Mouse (Mus musculus): ENCODE data around the gene Fez2. TPM values are rescaled to one million over a fixed set of nuclear protein-coding genes. Genes with fewer than 3 reads are reported as not detected.

The Fez2 gene
- total RNA-seq, 2 experiments from 2014 or later, result 80.8 to 85.0 TPM

DNA sequence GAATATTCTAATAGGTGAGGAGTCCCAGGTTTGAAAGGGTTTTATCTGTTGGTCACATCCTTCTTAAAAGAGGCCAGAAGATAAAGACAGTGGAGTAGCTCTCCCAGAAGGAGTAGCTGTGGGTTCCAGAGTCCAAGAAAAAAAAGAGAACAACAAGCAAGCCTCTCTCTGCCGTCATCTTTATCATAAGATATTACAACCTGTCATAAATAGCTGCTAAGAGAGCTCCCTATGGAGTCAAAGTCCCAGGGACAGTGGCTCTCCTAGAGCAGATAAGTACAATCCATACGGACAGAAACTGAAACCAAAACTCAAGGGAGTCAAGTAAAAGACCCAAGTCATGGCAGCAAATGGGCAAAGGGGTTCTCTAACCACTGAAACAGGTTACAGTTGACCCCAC is 2.7 kb downstream of the Fez2 start:
- DNase-seq, result no peak
- intact Hi-C loops (cut with DNase I), result no loop called here

DNA sequence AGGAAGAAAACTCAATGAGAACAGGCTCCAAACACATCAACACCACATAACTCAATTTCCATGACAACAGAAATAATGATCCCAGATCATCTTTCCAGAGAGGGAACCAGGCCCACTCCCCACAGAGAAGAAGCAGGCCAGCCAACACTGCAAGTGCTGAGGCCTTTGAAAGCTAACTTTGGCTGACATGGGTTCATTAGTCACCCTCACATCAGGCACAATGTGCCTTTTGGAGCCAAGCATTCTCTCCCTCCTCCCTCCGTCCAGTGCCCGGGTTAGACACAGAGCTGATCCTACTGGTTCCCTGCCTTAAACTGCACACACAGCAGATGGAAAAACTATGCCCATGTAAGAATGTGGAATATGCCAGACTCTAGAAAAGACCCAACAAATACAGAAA is 8.1 kb downstream of the Fez2 start:
- intact Hi-C loops (cut with DNase I), result no loop called here
- no peak for DNase-seq

DNA sequence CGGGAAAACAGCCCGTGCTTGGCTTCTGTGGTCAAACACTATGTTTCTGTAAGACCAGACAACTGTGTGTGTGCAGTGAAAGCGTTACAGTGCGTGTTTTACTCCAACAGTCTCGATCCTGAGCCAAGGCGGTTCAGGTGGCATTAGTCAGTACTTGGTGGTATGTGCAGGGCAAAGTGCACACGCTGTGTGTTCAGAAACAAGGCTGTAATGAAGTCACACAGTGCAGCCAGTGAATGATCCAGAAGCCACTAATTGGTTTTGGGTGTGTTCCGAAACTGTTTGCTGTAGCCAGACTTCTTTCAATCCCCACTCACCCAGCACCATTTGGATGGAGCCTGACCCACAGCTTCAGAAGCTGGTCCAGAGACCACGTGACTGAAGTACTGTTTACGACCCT is 9.6 kb downstream of the Fez2 start:
- intact Hi-C loops (cut with DNase I), result loop anchor here (1.0 kb wide), 1 partner anchor 9 kb away; no protein-coding TSS in a partner anchor
- no peak for DNase-seq

DNA sequence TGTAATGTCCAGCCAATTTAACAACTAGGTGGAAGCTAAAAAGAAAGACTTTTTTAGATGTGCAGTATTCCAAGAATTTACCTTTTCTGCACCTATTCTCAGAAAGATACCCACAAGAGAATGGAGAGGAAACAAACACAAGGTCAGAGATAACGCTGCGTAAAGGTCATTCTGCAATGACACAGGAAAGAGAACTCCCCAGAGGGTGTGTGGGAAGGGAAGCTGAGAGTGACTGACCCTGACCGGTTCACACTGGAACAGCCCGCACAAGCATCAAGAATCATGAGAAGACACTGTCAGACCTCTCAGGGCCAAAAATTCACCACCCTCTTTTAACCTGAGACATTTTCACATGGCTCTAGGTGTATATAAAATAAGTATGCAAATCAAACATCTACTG is 10.4 kb downstream of the Fez2 start:
- peak; percentile 62 to 64 for DNase-seq
- intact Hi-C loops (cut with DNase I), result no loop called here

DNA sequence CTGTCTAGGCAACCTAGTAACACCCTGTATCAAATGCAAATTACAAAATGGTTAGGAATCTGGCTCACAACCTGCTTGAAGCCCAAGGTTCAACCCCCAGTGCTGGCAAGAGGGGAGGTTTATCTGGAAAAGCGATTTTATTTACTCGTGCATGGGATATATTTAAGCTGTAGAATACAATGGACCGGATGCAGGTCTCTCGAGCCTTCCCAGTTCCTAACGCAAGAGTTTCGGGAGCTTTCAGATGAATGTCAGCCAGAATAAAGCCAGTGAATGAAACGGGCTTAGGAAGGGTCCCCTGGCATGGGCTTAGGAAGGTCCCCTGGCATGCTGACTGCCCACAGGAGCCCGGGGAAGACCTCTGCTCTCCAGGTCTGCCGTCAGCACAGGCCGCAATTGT is 11.1 kb downstream of the Fez2 start:
- intact Hi-C loops (cut with DNase I), result no loop called here
- DNase-seq, result peak in 1 of 2 experiments; percentile 15

DNA sequence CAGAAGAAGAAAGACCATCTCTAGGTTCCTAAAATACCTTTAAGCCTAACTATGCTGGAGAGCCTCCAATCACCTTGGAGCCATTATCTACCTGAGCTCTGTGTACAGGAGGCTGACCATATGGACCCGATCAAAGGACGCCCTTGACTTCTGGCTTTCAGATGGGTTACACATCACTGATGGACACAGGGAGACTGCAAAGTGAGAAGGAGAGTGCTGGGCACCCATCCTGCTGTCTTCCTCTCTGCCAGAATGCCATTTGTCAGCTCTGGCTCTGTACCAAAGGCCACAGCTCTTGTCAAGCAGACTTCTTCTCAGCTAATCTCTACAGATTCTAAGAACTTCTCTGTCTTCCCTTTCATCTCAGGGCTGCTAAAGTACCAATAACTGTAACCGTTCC is 12.6 kb downstream of the Fez2 start:
- no peak for DNase-seq
- intact Hi-C loops (cut with DNase I), result no loop called here

DNA sequence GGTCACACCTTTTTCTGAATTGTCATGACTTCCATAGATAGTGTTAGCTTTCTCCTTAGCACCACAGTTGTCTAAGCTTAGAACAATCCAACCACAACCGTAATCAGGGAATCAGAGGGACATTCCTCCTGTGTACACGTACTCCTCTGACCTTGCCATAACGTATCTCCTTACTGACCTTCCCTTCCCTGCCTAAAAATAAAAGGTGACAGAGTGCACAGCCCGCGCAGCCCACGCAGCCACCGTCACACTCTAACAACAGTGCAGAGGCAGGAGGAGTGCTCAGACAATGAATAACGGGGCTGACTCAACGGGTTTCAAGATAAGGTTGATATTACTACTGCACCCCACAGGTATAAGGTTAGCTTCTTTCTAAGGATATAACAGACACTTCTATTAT is 14.1 kb downstream of the Fez2 start:
- intact Hi-C loops (cut with DNase I), result no loop called here
- DNase-seq, result peak in 1 of 2 experiments; percentile 9

DNA sequence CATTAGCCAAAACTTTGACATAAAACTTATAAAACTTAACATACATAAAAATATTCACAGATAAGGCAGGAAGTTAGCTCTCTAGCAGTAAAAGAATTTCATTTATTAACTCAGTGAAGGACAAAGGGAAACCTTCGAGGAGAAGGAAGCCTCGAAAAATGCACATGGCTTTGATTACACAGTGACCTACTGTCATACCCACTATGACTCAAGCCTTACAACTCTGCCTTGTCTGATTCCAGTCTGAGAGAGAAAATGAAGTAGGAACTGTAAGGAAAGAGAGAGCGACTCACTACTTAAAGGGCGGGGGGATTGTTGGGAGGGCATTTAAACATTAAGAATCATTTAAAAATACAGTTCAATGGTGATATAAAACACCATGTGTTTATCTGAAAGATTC is 14.7 kb downstream of the Fez2 start:
- DNase-seq, result no peak
- intact Hi-C loops (cut with DNase I), result no loop called here

DNA sequence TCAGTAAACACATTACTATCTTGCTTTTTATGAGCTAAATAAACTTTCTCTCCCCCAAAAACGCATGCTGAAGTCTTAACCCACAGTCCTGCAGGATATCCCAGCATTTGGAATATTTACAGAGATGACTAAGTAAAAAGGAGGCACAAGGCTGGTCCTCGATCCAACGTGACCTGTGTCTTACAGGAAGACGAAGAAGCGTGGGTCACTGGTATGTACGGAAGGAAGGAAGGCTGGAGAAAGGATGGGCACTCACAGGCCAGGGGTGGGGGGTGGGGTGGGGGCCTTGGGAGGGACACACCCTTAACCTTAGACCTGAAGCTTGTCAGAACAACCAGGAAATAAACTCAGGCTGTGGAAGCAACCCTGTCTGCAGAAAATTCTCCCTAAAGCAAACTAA is 15.8 kb downstream of the Fez2 start:
- intact Hi-C loops (cut with DNase I), result no loop called here

DNA sequence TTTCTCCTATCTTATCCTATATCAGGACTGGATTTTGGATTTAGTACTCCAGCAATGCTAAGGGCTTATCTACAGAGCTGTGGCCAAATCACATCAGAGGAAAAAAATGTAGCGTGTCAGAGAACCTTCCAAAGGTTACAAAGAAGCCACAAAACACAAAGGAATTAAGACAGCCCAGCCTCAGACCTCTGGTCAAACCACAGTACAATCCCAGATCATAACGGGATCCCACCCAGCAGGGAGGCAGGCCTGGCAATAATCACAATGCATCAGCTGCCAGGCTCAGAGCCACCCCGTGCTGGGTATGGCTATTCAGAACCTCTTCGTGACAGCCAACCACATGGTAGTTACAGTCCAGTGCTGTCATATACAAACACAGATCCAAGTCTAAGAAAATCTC is 16.2 kb downstream of the Fez2 start:
- intact Hi-C loops (cut with DNase I), result no loop called here
- peak in 1 of 2 experiments; percentile 28 for DNase-seq

More for the DNA sequence above, 15.8 kb downstream of the Fez2 start:
- DNase-seq, result no peak

DNA sequence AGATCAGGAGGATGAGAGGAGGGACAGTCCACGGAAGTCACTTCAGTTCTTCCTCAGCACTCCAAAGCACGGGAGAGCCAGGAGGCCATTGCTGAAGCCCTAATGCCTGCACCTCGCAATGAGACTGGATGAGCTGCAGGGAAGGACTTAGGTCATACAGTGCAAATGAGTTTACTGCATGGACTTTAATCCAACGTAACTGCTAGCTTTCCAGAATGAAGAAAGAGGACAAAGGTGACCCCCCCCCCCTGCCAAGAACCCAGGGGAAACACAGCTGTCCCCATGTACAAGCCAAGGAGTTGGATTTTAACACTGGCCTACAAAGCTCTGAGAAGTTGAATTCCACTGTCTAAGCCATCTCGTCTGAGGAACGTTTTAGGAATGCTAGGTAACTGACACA is 16.6 kb downstream of the Fez2 start:
- DNase-seq, result no peak
- intact Hi-C loops (cut with DNase I), result no loop called here

DNA sequence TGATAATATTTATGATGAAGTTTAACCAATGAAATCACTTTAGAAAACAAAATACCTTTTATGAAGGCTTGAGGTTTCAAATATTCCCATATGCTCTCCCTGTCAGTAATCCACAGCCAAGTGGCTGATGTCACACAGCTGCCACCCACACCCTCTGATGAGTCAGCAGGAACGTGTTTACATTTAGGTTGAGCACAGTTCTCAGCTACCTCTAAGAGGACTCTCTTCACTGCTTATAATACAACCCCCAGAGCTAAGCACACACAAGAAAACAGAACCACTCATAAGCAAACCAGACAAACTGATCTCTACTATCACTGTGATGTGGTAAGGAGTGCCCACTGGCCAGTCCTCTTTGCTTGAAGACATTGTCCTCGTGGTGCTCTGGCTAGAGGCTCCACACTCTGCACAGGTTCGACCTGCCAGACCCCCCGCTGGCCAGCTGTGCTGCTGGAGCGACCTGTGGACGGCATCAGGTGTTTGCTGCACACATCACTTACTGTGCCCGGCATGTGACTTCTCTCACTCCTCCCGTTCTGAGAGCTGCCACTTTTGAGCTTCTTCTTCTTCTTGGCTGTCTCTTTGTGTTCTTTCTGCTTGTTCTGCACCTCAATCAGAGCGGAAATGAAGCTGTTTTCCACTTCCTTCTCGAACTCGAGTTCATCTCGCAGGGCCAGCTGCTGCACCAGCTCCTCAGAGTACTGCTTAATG is 17.7 kb downstream of the Fez2 start:
- no peak for DNase-seq
- intact Hi-C loops (cut with DNase I), result no loop called here

DNA sequence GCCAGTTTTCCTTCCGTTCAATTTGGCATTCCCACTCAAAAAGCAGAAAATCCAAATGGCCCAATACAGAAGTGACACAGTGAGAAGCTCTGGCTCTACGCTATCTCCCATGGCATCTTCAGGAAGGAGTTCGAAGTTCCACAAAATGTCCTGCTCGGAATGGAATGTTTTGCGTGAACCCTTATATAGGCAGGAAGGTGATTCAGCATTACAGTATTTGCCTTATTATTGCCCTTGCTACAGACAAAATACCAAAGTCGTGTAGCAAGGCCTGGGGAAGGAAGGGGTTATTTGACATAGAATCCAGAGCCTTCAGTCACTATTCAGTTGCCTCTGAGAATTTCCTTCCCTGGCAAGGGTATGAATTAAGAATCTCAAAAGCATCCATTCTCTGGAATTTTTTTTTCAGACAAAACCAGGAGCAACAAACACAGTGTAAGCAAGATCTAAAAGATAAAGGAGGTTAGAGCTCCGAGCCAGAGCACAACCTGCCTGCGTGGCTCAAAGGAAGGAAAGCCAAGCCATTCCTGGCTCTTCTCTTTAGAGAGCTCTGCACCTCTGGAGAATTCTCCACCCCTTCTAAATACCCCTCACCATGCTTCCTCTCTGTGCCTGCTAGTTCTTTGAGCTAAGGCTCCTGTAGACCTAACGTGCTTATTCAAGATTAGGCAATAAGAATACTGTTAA is 25.4 kb downstream of the Fez2 start:
- no peak for DNase-seq
- intact Hi-C loops (cut with DNase I), result no loop called here

DNA sequence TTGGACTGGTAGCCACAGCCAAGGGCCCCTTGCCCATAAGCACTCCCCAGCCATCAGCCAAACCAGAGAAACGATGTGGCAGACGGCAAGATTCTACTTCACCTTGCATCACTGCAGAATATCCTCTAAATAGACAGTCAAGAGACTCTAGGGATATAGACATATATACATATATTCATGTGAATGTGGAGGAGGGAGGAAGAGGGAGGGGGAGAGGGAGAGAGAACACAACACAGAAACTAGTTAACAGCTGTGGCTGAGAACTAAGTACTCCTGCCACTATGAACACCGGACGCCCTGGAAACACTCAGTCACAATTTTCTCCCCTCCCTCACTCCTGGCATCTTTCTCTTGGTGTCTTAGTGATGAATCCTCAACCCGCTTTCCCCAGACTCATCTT is 28.4 kb downstream of the Fez2 start:
- intact Hi-C loops (cut with DNase I), result no loop called here
- DNase-seq, result no peak

DNA sequence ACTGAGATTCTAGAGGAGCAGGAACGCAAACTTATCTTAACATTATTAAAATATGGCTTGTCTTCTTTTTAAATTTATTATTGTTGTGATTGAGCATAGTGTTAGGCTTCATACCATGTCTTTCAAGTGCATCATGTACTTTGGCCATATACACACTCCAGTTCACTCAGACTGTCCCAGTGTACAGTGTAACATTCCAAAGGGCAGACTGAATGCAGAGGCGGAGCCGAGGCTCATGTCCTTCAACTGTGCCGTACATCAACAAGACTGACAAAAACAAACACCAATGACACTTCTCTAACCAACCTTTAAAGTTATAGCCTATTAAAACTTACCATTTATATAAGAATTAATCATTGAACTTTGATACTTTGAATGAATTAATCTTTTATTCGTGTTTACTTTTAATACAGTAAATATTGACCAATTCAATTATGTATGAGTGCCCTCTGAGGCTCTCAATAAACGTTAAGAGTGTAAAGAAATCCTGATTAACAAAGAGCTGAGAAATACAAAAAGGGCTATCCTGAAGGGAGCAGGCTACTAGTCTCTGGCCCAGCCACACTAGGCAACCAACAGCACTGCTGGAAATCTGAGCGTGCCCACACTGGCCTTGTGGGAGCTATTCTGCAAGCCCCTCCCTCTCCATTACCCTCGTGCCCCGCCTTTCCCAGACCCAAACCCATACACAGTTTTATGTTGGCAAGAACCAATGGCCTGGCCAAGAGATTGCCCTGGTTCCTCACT is 29.7 kb downstream of the Fez2 start:
- no peak for DNase-seq
- intact Hi-C loops (cut with DNase I), result no loop called here

DNA sequence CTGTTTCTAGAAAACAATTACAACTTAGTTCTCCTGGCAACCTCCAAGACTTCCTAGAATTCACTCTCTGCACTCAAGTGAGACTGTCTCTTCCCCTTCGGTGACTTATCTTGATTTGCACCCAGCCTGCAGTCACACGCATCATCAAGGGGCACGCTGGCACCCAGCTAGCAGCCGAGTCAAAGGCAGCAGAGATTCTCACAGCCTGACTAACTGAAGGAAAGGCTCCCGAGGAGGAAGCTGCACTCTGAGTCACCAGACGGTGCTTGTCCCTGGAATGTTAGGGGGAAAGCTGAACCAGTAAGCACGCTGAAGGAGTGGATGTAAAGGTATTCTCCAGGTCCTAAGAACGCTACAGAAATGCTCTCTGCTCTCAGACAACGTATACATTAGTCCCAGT is 30.3 kb downstream of the Fez2 start:
- intact Hi-C loops (cut with DNase I), result no loop called here
- no peak for DNase-seq

DNA sequence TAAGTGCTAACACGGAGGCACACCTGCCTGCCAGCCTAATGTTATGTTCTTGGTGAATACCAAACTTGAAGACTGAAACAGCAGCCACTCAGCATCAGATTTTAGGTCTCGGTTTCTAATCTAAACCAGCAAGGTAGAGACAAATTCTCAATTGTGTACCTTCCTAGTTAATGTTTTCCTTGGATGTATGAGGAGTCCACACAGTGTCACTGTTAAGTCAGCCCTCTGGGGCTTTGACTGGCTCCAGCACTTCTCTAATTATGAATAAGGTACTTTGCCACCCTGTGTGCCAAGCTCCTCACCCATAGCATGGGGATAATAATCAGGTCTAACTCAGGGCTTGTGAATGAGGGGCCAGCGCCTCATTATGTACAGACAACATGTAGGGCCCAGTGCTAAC is 35.6 kb downstream of the Fez2 start:
- intact Hi-C loops (cut with DNase I), result no loop called here

DNA sequence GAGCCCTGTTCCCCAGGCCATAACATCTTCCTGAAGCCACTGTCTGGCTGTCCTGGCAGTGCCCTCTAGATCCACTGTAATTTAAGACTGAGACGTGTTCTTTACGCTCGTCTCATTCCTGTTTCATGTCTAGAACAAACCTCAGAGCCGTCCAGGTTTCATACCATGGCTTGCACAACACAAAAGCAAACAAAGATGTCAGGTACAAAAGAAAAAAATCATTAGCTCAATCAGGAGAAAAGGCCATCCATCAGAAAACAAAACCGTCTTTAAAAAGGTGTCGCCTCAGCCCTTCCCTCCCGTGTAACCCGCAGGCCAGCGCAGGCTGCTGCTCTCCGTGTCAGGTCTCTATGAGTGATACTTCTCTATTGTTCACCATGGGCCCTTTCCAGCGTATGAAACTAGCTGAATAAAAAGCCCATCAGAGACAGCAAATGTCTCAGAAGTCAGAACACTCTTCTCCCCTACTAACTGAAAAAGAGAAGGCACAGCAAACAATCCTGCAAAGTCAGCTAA is 38.2 kb downstream of the Fez2 start:
- DNase-seq, result no peak
- intact Hi-C loops (cut with DNase I), result no loop called here

More for the DNA sequence above, 35.6 kb downstream of the Fez2 start:
- DNase-seq, result no peak

DNA sequence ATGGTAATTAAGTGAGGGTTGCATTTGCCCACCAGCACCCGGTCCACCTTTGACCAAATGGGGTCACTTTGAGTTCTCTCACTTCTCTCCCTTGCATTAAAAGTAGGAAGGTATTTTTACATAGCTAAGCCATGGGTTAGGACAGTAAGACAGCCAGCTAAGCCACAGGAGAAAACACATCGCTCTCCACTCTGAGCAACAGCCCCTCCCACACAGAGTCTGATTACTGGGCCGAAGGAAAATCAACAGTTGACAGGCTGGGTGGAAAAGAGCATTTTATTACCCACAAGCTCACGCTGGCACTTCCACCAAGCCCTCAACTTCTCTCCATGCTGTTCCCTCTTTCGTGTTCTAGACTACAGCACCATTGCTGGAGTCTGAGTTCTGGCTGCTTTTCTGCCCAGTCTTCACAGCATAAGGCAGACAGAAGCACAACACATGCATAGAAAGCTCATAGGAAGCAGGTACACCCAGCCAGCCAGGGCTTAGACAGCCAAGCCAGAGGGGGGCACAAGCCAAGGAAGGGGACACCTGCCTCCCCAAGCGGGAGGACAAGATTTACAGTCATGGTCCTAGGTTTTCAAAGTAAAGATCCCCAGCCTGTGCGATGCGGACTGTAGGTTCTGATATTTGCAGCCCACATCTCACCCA is 38.7 kb downstream of the Fez2 start:
- intact Hi-C loops (cut with DNase I), result no loop called here

DNA sequence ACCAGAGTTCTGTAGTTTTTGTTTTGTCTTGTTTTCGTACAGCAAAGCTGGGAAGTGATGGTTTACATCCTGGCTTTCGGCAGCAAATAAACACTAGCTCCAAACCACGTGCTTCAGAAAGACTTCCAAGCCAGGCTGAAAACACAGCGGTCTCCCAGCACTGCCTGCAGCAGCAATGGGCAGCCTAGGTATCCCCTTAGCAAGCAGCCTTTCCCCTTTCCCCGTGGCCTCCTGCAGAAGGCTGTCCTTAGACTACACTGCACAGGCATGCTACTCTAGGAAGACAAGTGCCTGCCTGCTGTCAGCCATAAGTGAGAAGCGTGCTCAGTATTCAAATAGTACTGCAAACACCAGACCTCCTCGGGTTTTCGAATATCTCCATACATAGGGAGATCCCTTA is 41.4 kb downstream of the Fez2 start:
- intact Hi-C loops (cut with DNase I), result no loop called here
- DNase-seq, result no peak

More for the DNA sequence above, 38.7 kb downstream of the Fez2 start:
- DNase-seq, result no peak

DNA sequence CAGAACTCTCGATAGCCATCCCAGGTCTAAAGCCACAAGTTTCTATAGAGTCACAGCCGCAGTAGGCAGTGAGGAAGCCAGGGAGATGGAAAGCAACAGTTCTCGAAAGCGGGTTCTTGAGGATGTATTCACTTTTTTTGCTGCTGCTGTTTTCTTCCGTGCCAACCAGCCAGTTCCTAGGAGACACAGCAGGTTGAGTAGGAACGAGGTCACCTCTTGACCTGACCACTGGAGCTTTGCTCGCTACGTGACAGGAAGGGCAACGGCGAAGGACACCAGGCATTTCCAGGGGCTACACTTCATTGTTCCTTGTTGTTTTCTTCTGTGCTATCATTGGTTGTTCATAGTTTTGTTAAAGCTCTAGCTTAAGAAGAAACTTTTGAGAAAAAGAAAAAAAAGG is 43.2 kb downstream of the Fez2 start:
- no peak for DNase-seq
- intact Hi-C loops (cut with DNase I), result loop anchor here (5.0 kb wide), 1 partner anchor 177 kb away; no protein-coding TSS in a partner anchor

Data from heart, postnatal 10 days (tissue).